Mouse (Mus musculus) A20 (cell line): Measurements from ENCODE around the gene Cyp21a1.
"Not testable (repeated sequence)": the region's sequence is repeated elsewhere in the genome, so short reads cannot be mapped to it uniquely, and the experiment has no call there.

Experiments
- DNase-seq: peaks from one replicate; pipeline ENCODE4 v3.0.0-alpha.2; 2011; ENCODE audit warnings: low read depth, low spot score

The Cyp21a1 gene

GRCm38 (mm10) chr17:34804301-34804700 lies at the start of gene Cyp21a1:
TSS of gene Cyp21a1 (minus strand) at chr17:34804561.
- not testable (repeated sequence) for DNase-seq

GRCm38 (mm10) chr17:34853511-34853910 lies 49.1 kb upstream of the Cyp21a1 start:
- DNase-seq = no peak

- DNase-seq = peak; percentile 61
These were observed 46.3 kb upstream of the Cyp21a1 start for GRCm38 (mm10) chr17:34850517-34851125.

GRCm38 (mm10) chr17:34849722-34850516 lies 45.6 kb upstream of the Cyp21a1 start, which contains the start of the genes Skiv2l and Nelfe:
TSS of gene Skiv2l (minus strand) at chr17:34850210.
TSS of gene Nelfe (plus strand) at chr17:34850391.
- peak; percentile 99 for DNase-seq

- DNase-seq = no peak
These were observed 43.3 kb upstream of the Cyp21a1 start for GRCm38 (mm10) chr17:34847615-34848014.

GRCm38 (mm10) chr17:34847192-34847591 lies 42.8 kb upstream of the Cyp21a1 start:
- no peak for DNase-seq

- DNase-seq = no peak
These were observed 40.5 kb upstream of the Cyp21a1 start for GRCm38 (mm10) chr17:34844884-34845283.

GRCm38 (mm10) chr17:34840736-34841307 lies 36.5 kb upstream of the Cyp21a1 start:
- DNase-seq = no peak

GRCm38 (mm10) chr17:34838785-34839184 lies 34.4 kb upstream of the Cyp21a1 start:
- no peak for DNase-seq

GRCm38 (mm10) chr17:34837464-34838324 lies 33.3 kb upstream of the Cyp21a1 start:
- DNase-seq = no peak

- DNase-seq = peak; percentile 97
These were observed 32.5 kb upstream of the Cyp21a1 start, which contains the start of the genes Stk19 and Dxo for GRCm38 (mm10) chr17:34836856-34837221. TSS of gene Stk19 (minus strand) at chr17:34836945. TSS of gene Dxo (plus strand) at chr17:34837019.

GRCm38 (mm10) chr17:34836155-34836855 lies 31.9 kb upstream of the Cyp21a1 start:
- DNase-seq = no peak

- not testable (repeated sequence) for DNase-seq
These were observed 26.4 kb upstream of the Cyp21a1 start for GRCm38 (mm10) chr17:34830776-34831175.

GRCm38 (mm10) chr17:34814818-34815370 lies 10.5 kb upstream of the Cyp21a1 start:
- no peak for DNase-seq

GRCm38 (mm10) chr17:34813747-34814146 lies 9.4 kb upstream of the Cyp21a1 start:
- DNase-seq = peak; percentile 55

GRCm38 (mm10) chr17:34811275-34811674 lies 6.9 kb upstream of the Cyp21a1 start:
- no peak for DNase-seq

- DNase-seq = not testable (repeated sequence)
These were observed 6.5 kb upstream of the Cyp21a1 start for GRCm38 (mm10) chr17:34810811-34811210.

GRCm38 (mm10) chr17:34810411-34810810 lies 6.0 kb upstream of the Cyp21a1 start:
- not testable (repeated sequence) for DNase-seq

GRCm38 (mm10) chr17:34808599-34809205 lies 4.3 kb upstream of the Cyp21a1 start:
- DNase-seq = no peak

- DNase-seq = no peak
These were observed 2.8 kb upstream of the Cyp21a1 start for GRCm38 (mm10) chr17:34807176-34807575.
